Mouse (Mus musculus): Measurements from ENCODE around the gene Meltf. TPM values are rescaled to one million over a fixed set of nuclear protein-coding genes. Genes with fewer than 3 reads are reported as not detected.

Gene Meltf
- polyA plus RNA-seq, 1 experiment from 2014 or later: not detected

GRCm38 (mm10) chr16:31934550-31935010 is 56.0 kb downstream of the Meltf start:
- Histone ChIP-seq H3K9ac (ENCODE audit: low read length) (peak overlapping the region; percentile 62), H3K27ac (ENCODE audit: low read depth, low read length) (no peak overlapping the region), H3K36me3 (ENCODE audit: control insufficient read depth, insufficient read depth, low read length) (no peaks in the 10 kb centered on the region), H3K4me1 (ENCODE audit: control insufficient read depth, insufficient read depth, low read length) (peaks cover 16% of the 10 kb centered on the region; the same call in 1 of the 2 replicates), H3K9me3 (ENCODE audit: control insufficient read depth, low read length) (no peaks in the 10 kb centered on the region), H3K4me3 (ENCODE audit: low read depth, low read length) (peak overlapping the region; percentile 26; the same call in 1 of the 2 replicates), H3K27me3 (ENCODE audit: control insufficient read depth, insufficient read depth, low read length) (peaks cover 20% of the 10 kb centered on the region), H3K4me2 (ENCODE audit: low read depth) (peak overlapping the region; percentile 75)
- ATAC-seq (ENCODE audit: insufficient read depth, low FRiP score, low TSS enrichment): no peak
- DNase-seq (ENCODE audit: low spot score): no peak
- WGBS: 13% methylated on average over 13 of the region's 13 CpGs

- Histone ChIP-seq H3K27me3 (ENCODE audit: control insufficient read depth, insufficient read depth, low read length) (peaks cover 20% of the 10 kb centered on the region), H3K9me3 (ENCODE audit: control insufficient read depth, low read length) (no peaks in the 10 kb centered on the region), H3K27ac (ENCODE audit: low read depth, low read length) (no peak overlapping the region), H3K4me2 (ENCODE audit: low read depth) (peak overlapping the region; percentile 75), H3K4me1 (ENCODE audit: control insufficient read depth, insufficient read depth, low read length) (peaks cover 16% of the 10 kb centered on the region; the same call in 1 of the 2 replicates), H3K9ac (ENCODE audit: low read length) (peak overlapping the region; percentile 33), H3K4me3 (ENCODE audit: low read depth, low read length) (peak overlapping the region; percentile 26), H3K36me3 (ENCODE audit: control insufficient read depth, insufficient read depth, low read length) (no peaks in the 10 kb centered on the region)
- 7% methylated on average over 36 of the region's 36 CpGs for WGBS
- ATAC-seq (ENCODE audit: insufficient read depth, low FRiP score, low TSS enrichment) (no peak), DNase-seq (ENCODE audit: low spot score) (peak; percentile 60)
These were observed 56.7 kb downstream of the Meltf start for GRCm38 (mm10) chr16:31935091-31935979.

GRCm38 (mm10) chr16:31936568-31936967 is 58.0 kb downstream of the Meltf start:
- H3K4me1 ChIP-seq (ENCODE audit: control insufficient read depth, insufficient read depth, low read length): peaks cover 16% of the 10 kb centered on the region; the same call in 1 of the 2 replicates
- peaks cover 20% of the 10 kb centered on the region for H3K27me3 ChIP-seq (ENCODE audit: control insufficient read depth, insufficient read depth, low read length)
- DNase-seq (ENCODE audit: low spot score): no peak

DNA sequence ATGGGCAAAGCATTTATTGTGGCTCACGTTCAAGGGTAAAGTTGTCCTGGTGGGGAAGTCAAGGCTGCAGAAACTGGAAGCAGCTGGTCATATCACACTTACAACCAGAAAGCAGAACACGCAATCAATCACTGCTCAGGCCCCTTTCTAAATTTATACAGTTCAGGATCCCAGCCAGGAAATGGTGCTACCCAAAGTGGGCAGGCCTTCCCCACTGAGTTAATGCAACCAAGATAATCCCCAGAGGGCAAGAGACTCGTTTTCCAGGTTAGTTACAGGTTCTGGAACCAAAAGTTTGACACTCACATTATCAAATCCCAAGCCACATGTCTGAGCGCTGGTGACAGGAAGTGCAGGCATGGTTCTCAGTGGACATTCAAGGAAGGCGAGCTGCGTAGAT is 60.2 kb downstream of the Meltf start:
- 73% methylated on average over 6 of the region's 6 CpGs for WGBS
- DNase-seq (ENCODE audit: low spot score): no peak
- Histone ChIP-seq H3K4me2 (ENCODE audit: low read depth) (no peak overlapping the region), H3K9me3 (ENCODE audit: control insufficient read depth, low read length) (no peaks in the 10 kb centered on the region), H3K4me1 (ENCODE audit: control insufficient read depth, insufficient read depth, low read length) (peaks cover 12% of the 10 kb centered on the region; the same call in 1 of the 2 replicates), H3K36me3 (ENCODE audit: control insufficient read depth, insufficient read depth, low read length) (no peaks in the 10 kb centered on the region), H3K9ac (ENCODE audit: low read length) (no peak overlapping the region), H3K27me3 (ENCODE audit: control insufficient read depth, insufficient read depth, low read length) (peaks cover 16% of the 10 kb centered on the region), H3K4me3 (ENCODE audit: low read depth, low read length) (no peak overlapping the region), H3K27ac (ENCODE audit: low read depth, low read length) (no peak overlapping the region)
- ATAC-seq (ENCODE audit: insufficient read depth, low FRiP score, low TSS enrichment): no peak

More at GRCm38 (mm10) chr16:31936568-31936967, 58.0 kb downstream of the Meltf start:
- Histone ChIP-seq H3K36me3 (ENCODE audit: control insufficient read depth, insufficient read depth, low read length) (no peaks in the 10 kb centered on the region), H3K9me3 (ENCODE audit: control insufficient read depth, low read length) (no peaks in the 10 kb centered on the region), H3K27ac (ENCODE audit: low read depth, low read length) (no peak overlapping the region), H3K4me2 (ENCODE audit: low read depth) (no peak overlapping the region), H3K9ac (ENCODE audit: low read length) (no peak overlapping the region), H3K4me3 (ENCODE audit: low read depth, low read length) (no peak overlapping the region)
- ATAC-seq (ENCODE audit: insufficient read depth, low FRiP score, low TSS enrichment): no peak
- 89% methylated on average over 4 of the region's 4 CpGs for WGBS

- H3K4me3 ChIP-seq (ENCODE audit: low read depth, low read length): no peak overlapping the region
- DNase-seq (ENCODE audit: low spot score) (no peak), ATAC-seq (ENCODE audit: insufficient read depth, low FRiP score, low TSS enrichment) (no peak)
- H3K27me3 ChIP-seq (ENCODE audit: control insufficient read depth, insufficient read depth, low read length): peaks cover 2% of the 10 kb centered on the region; the same call in 1 of the 2 replicates
- no peak overlapping the region for H3K27ac ChIP-seq (ENCODE audit: low read depth, low read length)
- H3K4me2 ChIP-seq (ENCODE audit: low read depth): no peak overlapping the region
- no peaks in the 10 kb centered on the region for H3K36me3 ChIP-seq (ENCODE audit: control insufficient read depth, insufficient read depth, low read length)
- H3K9ac ChIP-seq (ENCODE audit: low read length): no peak overlapping the region
- 65% methylated on average over 2 of the region's 2 CpGs for WGBS
- H3K9me3 ChIP-seq (ENCODE audit: control insufficient read depth, low read length): no peaks in the 10 kb centered on the region
- H3K4me1 ChIP-seq (ENCODE audit: control insufficient read depth, insufficient read depth, low read length): no peaks in the 10 kb centered on the region
These were observed 62.0 kb downstream of the Meltf start for GRCm38 (mm10) chr16:31940586-31940985.

DNA sequence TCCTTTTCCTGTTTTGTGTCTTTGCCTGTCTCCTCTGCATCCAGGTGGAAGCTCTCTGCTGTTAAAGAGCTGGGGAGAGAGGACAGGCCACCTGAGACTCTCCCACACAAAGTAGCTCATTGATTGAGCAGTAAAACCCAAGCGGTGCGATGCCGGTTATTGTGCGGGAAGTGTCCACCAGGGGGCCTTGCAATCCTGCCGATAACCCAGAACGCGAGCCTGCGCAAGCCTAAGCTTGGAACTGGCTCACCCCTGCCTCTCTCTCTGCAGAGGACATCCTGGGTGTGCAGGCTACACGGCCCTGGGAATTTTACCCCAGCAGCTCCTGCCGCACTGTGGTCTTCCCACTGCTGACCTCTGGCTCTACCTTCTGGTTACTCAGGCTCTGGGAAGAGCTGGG is 65.4 kb downstream of the Meltf start:
- ATAC-seq (ENCODE audit: insufficient read depth, low FRiP score, low TSS enrichment): peak; percentile 29; the same call in 1 of the 2 replicates
- peaks cover 12% of the 10 kb centered on the region for H3K4me1 ChIP-seq (ENCODE audit: control insufficient read depth, insufficient read depth, low read length)

DNA sequence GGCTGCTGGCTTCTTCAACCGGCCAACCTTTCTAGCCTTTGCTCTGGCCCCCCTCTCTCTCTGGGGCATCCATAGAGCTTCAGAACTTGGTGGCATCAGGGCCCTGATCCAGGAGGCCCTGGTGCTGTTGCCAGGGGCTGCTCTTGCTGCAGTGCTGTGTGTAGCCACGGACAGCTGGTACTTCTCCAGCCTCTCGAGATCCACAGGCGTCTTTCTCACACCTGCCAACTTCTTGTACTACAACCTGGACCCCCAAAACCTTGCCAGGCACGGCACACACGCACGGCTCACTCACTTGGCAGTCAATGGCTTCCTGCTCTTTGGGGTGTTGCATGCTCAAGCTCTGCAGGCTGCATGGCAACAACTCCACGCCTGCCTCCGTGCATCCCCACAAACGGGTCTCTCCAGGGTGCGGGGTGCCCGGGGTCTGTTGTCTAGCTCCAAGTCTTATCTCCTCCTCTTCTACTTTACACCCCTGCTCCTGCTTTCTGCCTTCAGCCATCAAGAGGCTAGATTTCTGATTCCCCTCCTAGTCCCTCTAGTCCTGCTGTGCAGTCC is 66.2 kb downstream of the Meltf start:
- H3K36me3 ChIP-seq (ENCODE audit: control insufficient read depth, insufficient read depth, low read length): no peaks in the 10 kb centered on the region

More for the DNA sequence above, 65.4 kb downstream of the Meltf start:
- Histone ChIP-seq H3K36me3 (ENCODE audit: control insufficient read depth, insufficient read depth, low read length) (no peaks in the 10 kb centered on the region), H3K9ac (ENCODE audit: low read length) (no peak overlapping the region), H3K4me2 (ENCODE audit: low read depth) (no peak overlapping the region), H3K9me3 (ENCODE audit: control insufficient read depth, low read length) (no peaks in the 10 kb centered on the region), H3K4me3 (ENCODE audit: low read depth, low read length) (no peak overlapping the region), H3K27me3 (ENCODE audit: control insufficient read depth, insufficient read depth, low read length) (no peaks in the 10 kb centered on the region), H3K27ac (ENCODE audit: low read depth, low read length) (no peak overlapping the region)
- 2% methylated on average over 10 of the region's 10 CpGs for WGBS
- peak; percentile 83 for DNase-seq (ENCODE audit: low spot score)

GRCm38 (mm10) chr16:31945372-31945771 is 66.8 kb downstream of the Meltf start:
- Histone ChIP-seq H3K36me3 (ENCODE audit: control insufficient read depth, insufficient read depth, low read length) (no peaks in the 10 kb centered on the region), H3K9ac (ENCODE audit: low read length) (no peak overlapping the region), H3K27ac (ENCODE audit: low read depth, low read length) (no peak overlapping the region), H3K27me3 (ENCODE audit: control insufficient read depth, insufficient read depth, low read length) (no peaks in the 10 kb centered on the region), H3K9me3 (ENCODE audit: control insufficient read depth, low read length) (no peaks in the 10 kb centered on the region), H3K4me1 (ENCODE audit: control insufficient read depth, insufficient read depth, low read length) (peaks cover 12% of the 10 kb centered on the region), H3K4me2 (ENCODE audit: low read depth) (no peak overlapping the region), H3K4me3 (ENCODE audit: low read depth, low read length) (no peak overlapping the region)
- ATAC-seq (ENCODE audit: insufficient read depth, low FRiP score, low TSS enrichment) (no peak), DNase-seq (ENCODE audit: low spot score) (no peak)
- WGBS: 88% methylated on average over 6 of the region's 6 CpGs

More for the DNA sequence above, 66.2 kb downstream of the Meltf start:
- no peak for DNase-seq (ENCODE audit: low spot score)
- no peak overlapping the region for H3K9ac ChIP-seq (ENCODE audit: low read length)
- H3K27ac ChIP-seq (ENCODE audit: low read depth, low read length): no peak overlapping the region
- ATAC-seq (ENCODE audit: insufficient read depth, low FRiP score, low TSS enrichment): no peak
- WGBS: 92% methylated on average over 12 of the region's 12 CpGs
- no peak overlapping the region for H3K4me3 ChIP-seq (ENCODE audit: low read depth, low read length)
- H3K4me2 ChIP-seq (ENCODE audit: low read depth): no peak overlapping the region
- peaks cover 12% of the 10 kb centered on the region for H3K4me1 ChIP-seq (ENCODE audit: control insufficient read depth, insufficient read depth, low read length)
- no peaks in the 10 kb centered on the region for H3K9me3 ChIP-seq (ENCODE audit: control insufficient read depth, low read length)
- no peaks in the 10 kb centered on the region for H3K27me3 ChIP-seq (ENCODE audit: control insufficient read depth, insufficient read depth, low read length)

Measured in neural tube, embryonic 11.5 days (tissue).